In the genomic region with DNA sequence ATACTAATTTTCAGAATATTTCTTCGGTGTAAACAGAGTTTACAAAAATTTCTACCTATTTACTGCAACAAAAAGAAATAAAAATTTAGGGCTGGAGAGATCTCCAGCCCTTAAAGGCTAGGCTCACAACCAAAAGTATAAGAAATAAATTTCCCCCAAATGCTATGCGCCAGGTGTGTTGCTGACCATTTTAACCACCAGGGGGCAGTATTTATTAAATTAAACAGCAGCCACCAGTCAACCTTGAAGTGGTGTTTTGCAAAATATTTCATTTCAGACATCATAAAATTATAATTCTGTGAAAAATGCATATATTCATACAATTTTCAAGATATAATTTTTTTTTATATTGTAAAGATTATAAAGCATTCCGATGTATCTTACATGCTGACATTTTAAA, we compare ENCODE assay signal across 8 mouse cellular contexts. TPM values are rescaled to one million over a fixed set of nuclear protein-coding genes. Genes with fewer than 3 reads are reported as not detected.
DNase-seq lines count a peak whose midpoint lies in the region; ATAC-seq and TF ChIP-seq lines count a peak whose summit lies in the region.

No protein-coding gene starts in this region.

- TF ChIP-seq RAD21 in MEL (IDR thresholded peaks at IDR 0.05; ENCODE audit: low read depth, low read length): peak; percentile 85

- no peaks in the 10 kb centered on the region for H3K9me3 ChIP-seq in lung, embryonic 14.5 days (ENCODE audit: low read depth, low read length)
- H3K9me3 ChIP-seq in MEL (replicated peaks; ENCODE audit: insufficient read depth, low read length): no peaks in the 10 kb centered on the region
- H3K9me3 ChIP-seq in embryonic facial prominence, embryonic 14.5 days (ENCODE audit: control insufficient read depth, low read length): no peaks in the 10 kb centered on the region

- no peaks in the 10 kb centered on the region for H3K79me2 ChIP-seq in MEL (ENCODE audit: control insufficient read depth, insufficient read depth, low read length, poor library complexity)

- DNase-seq in gastrocnemius, adult 2 months: no peak
- DNase-seq in gastrocnemius, adult 18-20 months (ENCODE audit: low spot score): no peak
- DNase-seq in lung, embryonic 14.5 days: peak; percentile 79
- DNase-seq in lung, adult 18-20 months: no peak
- DNase-seq in MEL (ENCODE audit: low read depth, low spot score): peak; percentile 65
- peak; percentile 55 for DNase-seq in embryonic facial prominence, embryonic 14.5 days (ENCODE audit: low spot score)
- DNase-seq in thymus, postnatal 0 days (ENCODE audit: low spot score): peak; percentile 61

- H3K27me3 ChIP-seq in lung, embryonic 14.5 days (ENCODE audit: insufficient read depth, low read length): no peaks in the 10 kb centered on the region
- H3K27me3 ChIP-seq in MEL (ENCODE audit: control insufficient read depth in 1 of 2, insufficient read depth in 2 of 2, low read length in 2 of 2): no peaks in the 10 kb centered on the region
- no peaks in the 10 kb centered on the region for H3K27me3 ChIP-seq in embryonic facial prominence, embryonic 14.5 days (replicated peaks; ENCODE audit: control insufficient read depth, insufficient read depth, low read length)

- no peak for TF ChIP-seq POLR2A in MEL (IDR thresholded peaks at IDR 0.05; ENCODE audit: control insufficient read depth in 1 of 2, insufficient read depth in 1 of 2, low read depth in 1 of 2, low read length in 2 of 2, poor library complexity in 1 of 2)

- H3K36me3 ChIP-seq in lung, embryonic 14.5 days (ENCODE audit: insufficient read depth): no peaks in the 10 kb centered on the region
- peaks cover 0 to 4% of the 10 kb centered on the region in 2 experiments; a peak in 1 of 4 replicates for H3K36me3 ChIP-seq in MEL (ENCODE audit: control insufficient read depth in 1 of 2, insufficient read depth in 2 of 2, low read length in 2 of 2)
- H3K36me3 ChIP-seq in embryonic facial prominence, embryonic 14.5 days (ENCODE audit: control insufficient read depth, insufficient read depth, low read length): no peaks in the 10 kb centered on the region

- H3K4me1 ChIP-seq in lung, embryonic 14.5 days (ENCODE audit: insufficient read depth): no peaks in the 10 kb centered on the region
- no peaks in the 10 kb centered on the region; a peak in 1 of 4 replicates for H3K4me1 ChIP-seq in MEL (ENCODE audit: control insufficient read depth in 1 of 2, insufficient read depth in 2 of 2, low read length in 2 of 2)
- no peaks in the 10 kb centered on the region for H3K4me1 ChIP-seq in embryonic facial prominence, embryonic 14.5 days (ENCODE audit: control insufficient read depth, insufficient read depth, low read length)

- no peak overlapping the region for H3K4me2 ChIP-seq in lung, embryonic 14.5 days
- no peak overlapping the region for H3K4me2 ChIP-seq in embryonic facial prominence, embryonic 14.5 days (ENCODE audit: low read depth, low read length)

- TF ChIP-seq EP300 in MEL (IDR thresholded peaks at IDR 0.05; ENCODE audit: low read depth in 1 of 2, low read length in 2 of 2): no peak

- no peak overlapping the region for H3K27ac ChIP-seq in gastrocnemius, adult 2 months
- H3K27ac ChIP-seq in lung, embryonic 14.5 days (ENCODE audit: low read depth): no peak overlapping the region
- H3K27ac ChIP-seq in MEL (ENCODE audit: control insufficient read depth, low read depth, low read length): no peak overlapping the region
- H3K27ac ChIP-seq in embryonic facial prominence, embryonic 14.5 days (replicated peaks; ENCODE audit: low read depth, low read length): no peak overlapping the region

- intact Hi-C loops in gastrocnemius, adult 2 months (cut with DNase I): loop anchor here (5.0 kb wide), 1 partner anchor 1115 kb away; no protein-coding TSS in a partner anchor

- whole genome bisulfite sequencing in lung, embryonic 14.5 days: 26% methylated on average over 3 of the region's 3 CpGs
- 23% methylated on average over 3 of the region's 3 CpGs for WGBS in embryonic facial prominence, embryonic 14.5 days

- H3K9ac ChIP-seq in lung, embryonic 14.5 days: no peak overlapping the region
- no peak overlapping the region for H3K9ac ChIP-seq in MEL (ENCODE audit: control insufficient read depth, low read depth, low read length, poor library complexity, severe bottlenecking)
- no peak overlapping the region for H3K9ac ChIP-seq in embryonic facial prominence, embryonic 14.5 days (ENCODE audit: low read depth, low read length)

- no peak overlapping the region for H3K4me3 ChIP-seq in gastrocnemius, adult 2 months
- no peak overlapping the region for H3K4me3 ChIP-seq in lung, embryonic 14.5 days (ENCODE audit: low read depth, low read length)
- no peak overlapping the region for H3K4me3 ChIP-seq in MEL (ENCODE audit: control insufficient read depth in 1 of 2, insufficient read depth in 1 of 2, low read depth in 2 of 2, low read length in 2 of 2)
- H3K4me3 ChIP-seq in embryonic facial prominence, embryonic 14.5 days (ENCODE audit: low read depth, low read length): no peak overlapping the region

- peak; percentile 89 for TF ChIP-seq CTCF in gastrocnemius, adult 2 months (IDR thresholded peaks at IDR 0.05)
- peak; percentile 60 for TF ChIP-seq CTCF in lung, embryonic 14.5 days (IDR thresholded peaks at IDR 0.05; ENCODE audit: low read depth)
- TF ChIP-seq CTCF in MEL (IDR thresholded peaks at IDR 0.05 in 2 of 3, conservative IDR thresholded peaks at IDR 0.05 in 1 of 3; ENCODE audit: control insufficient read depth in 1 of 3, insufficient read depth in 1 of 3, low read depth in 2 of 3, low read length in 3 of 3, poor library complexity in 1 of 3, severe bottlenecking in 1 of 3): peak; percentile 44 to 72 (median 58); a peak in 5 of 6 replicates

- ATAC-seq in lung, embryonic 14.5 days (ENCODE audit: insufficient read depth): no peak
- ATAC-seq in embryonic facial prominence, embryonic 14.5 days (ENCODE audit: low read depth): no peak
- ATAC-seq in inflammation-experienced regulatory T-cells, adult 6 months: no peak

TF ChIP-seq in MEL, 35 proteins besides CTCF, POLR2A, EP300 and RAD21:
- no peak for TF ChIP-seq GABPA (IDR thresholded peaks at IDR 0.05; ENCODE audit: low read depth, low read length)
- TF ChIP-seq NRF1 (IDR thresholded peaks at IDR 0.05; ENCODE audit: insufficient read depth, low read depth, low read length, poor library complexity, severe bottlenecking): no peak
- peak; percentile 63 for TF ChIP-seq ZC3H11A (IDR thresholded peaks at IDR 0.05; ENCODE audit: low read depth, low read length)
- peak; percentile 80 for TF ChIP-seq SMC3 (IDR thresholded peaks at IDR 0.05; ENCODE audit: low read depth, low read length)
- no peak for TF ChIP-seq USF2 (IDR thresholded peaks at IDR 0.05; ENCODE audit: borderline replicate concordance in 1 of 2, insufficient read depth in 1 of 2, low read depth in 1 of 2, low read length in 2 of 2)
- TF ChIP-seq MYC (IDR thresholded peaks at IDR 0.05; ENCODE audit: low read depth, low read length): no peak
- no peak for TF ChIP-seq NELFE (IDR thresholded peaks at IDR 0.05; ENCODE audit: low read depth, low read length)

RNA-seq across cellular contexts. Expression of gene Rgmb, which starts 43.8 kb away (rescaled TPM):
- 10 to 100 TPM; 39.2 to 41.3 TPM for total RNA-seq in gastrocnemius, adult 2 months (2021)
- total RNA-seq in gastrocnemius, adult 18-20 months (2021): 10 to 100 TPM; 34.2 to 37.6 TPM
- 17.6 and 18.9 TPM in 2 replicates for polyA plus RNA-seq in lung, embryonic 14.5 days (2014; fragmentation: Nextera tagmentation; extraction: Ambion mirVana)
- total RNA-seq in MEL (2012; rRNA removed): not detected in 2 replicates
- polyA plus RNA-seq in MEL (2012; ENCODE audit: insufficient read depth in 1 of 2, insufficient read length in 2 of 2, low read depth in 1 of 2, low replicate concordance in 2 of 2, missing spikeins in 1 of 2): not detected
- polyA plus RNA-seq in embryonic facial prominence, embryonic 14.5 days (2014; fragmentation: Nextera tagmentation; extraction: Ambion mirVana): 38.5 and 45.2 TPM in 2 replicates
- 3.5 and 4.2 TPM in 2 replicates for polyA plus RNA-seq in thymus, postnatal 0 days (2015; fragmentation: Nextera tagmentation; extraction: Ambion mirVana)
- under 1 TPM; 0.44 to 0.57 (median 0.52) TPM for polyA plus RNA-seq in inflammation-experienced regulatory T-cells, adult 6 months (2017; shearing (Covaris generic))

Comparison
In these comparisons a context has a peak if more than half of its experiments do, and no peak if none do; other contexts are left out.
1. DNase-seq: peak in lung, embryonic 14.5 days (single experiment), MEL (single experiment), embryonic facial prominence, embryonic 14.5 days (single experiment) and thymus, postnatal 0 days (single experiment); none in gastrocnemius, adult 2 months (single experiment), gastrocnemius, adult 18-20 months (single experiment) and lung, adult 18-20 months (0 of 2).
2. Peak in every context shown above with its lines, with median percentiles within 50 percentile points of each other: CTCF ChIP-seq.